Mouse (Mus musculus) midbrain, embryonic 12.5 days (tissue): ENCODE results near the gene Hc. TPM values are rescaled to one million over a fixed set of nuclear protein-coding genes. Genes with fewer than 3 reads are reported as not detected.

Experiments
- ATAC-seq: fragments of 200-750 bp; cut with Nextera tagmentation; 2 replicates; pipeline ENCODE4 v1.8.0; 2017; ENCODE audit warnings: low read depth, moderate TSS enrichment, moderate library complexity; ENCODE audit not compliant: low FRiP score
- H3K27ac ChIP-seq: fragments of 300-500 bp; sonication (generic); replicated peaks from 2 replicates; pipeline ENCODE4 v1.5.1; 2016; ENCODE audit warnings: mild to moderate bottlenecking
- H3K27me3 ChIP-seq: fragments of 300-500 bp; sonication (generic); 2 replicates; pipeline ENCODE4 v1.6.1; 2016; ENCODE audit warnings: mild to moderate bottlenecking
- H3K36me3 ChIP-seq: fragments of 300-500 bp; sonication (generic); 2 replicates; pipeline ENCODE4 v1.6.1; 2016
- H3K4me1 ChIP-seq: fragments of 300-500 bp; sonication (generic); 2 replicates; pipeline ENCODE4 v1.6.1; 2016
- H3K4me2 ChIP-seq: fragments of 300-500 bp; sonication (generic); replicated peaks from 2 replicates; pipeline ENCODE4 v1.6.1; 2016; ENCODE audit warnings: mild to moderate bottlenecking, moderate library complexity
- H3K4me3 ChIP-seq: fragments of 300-500 bp; sonication (generic); 2 replicates; pipeline ENCODE4 v1.5.1; 2016; ENCODE audit warnings: mild to moderate bottlenecking
- H3K9ac ChIP-seq: fragments of 300-500 bp; sonication (generic); replicated peaks from 2 replicates; pipeline ENCODE4 v1.6.1; 2016; ENCODE audit warnings: mild to moderate bottlenecking, moderate library complexity
- H3K9me3 ChIP-seq: fragments of 300-500 bp; sonication (generic); 2 replicates; pipeline ENCODE4 v1.6.1; 2016; ENCODE audit warnings: mild to moderate bottlenecking
- WGBS: fragments of 180-500 bp; shearing (Covaris S2); methylation state at CpG from one replicate; pipeline ENCODE4 v1.1.7; 2016; 5-methylcytosine and 5-hydroxymethylcytosine counted together
- polyA plus RNA-seq: library from polyadenylated mRNA; unstranded; fragments of >200 nt; fragmentation: Nextera tagmentation; extraction: Ambion mirVana; gene quantifications from 2 replicates; pipeline ENCODE4 v1.2.1, GENCODE M21; 2016

The Hc gene
- polyA plus RNA-seq, 1 experiment from 2014 or later, result 0.96 TPM

DNA sequence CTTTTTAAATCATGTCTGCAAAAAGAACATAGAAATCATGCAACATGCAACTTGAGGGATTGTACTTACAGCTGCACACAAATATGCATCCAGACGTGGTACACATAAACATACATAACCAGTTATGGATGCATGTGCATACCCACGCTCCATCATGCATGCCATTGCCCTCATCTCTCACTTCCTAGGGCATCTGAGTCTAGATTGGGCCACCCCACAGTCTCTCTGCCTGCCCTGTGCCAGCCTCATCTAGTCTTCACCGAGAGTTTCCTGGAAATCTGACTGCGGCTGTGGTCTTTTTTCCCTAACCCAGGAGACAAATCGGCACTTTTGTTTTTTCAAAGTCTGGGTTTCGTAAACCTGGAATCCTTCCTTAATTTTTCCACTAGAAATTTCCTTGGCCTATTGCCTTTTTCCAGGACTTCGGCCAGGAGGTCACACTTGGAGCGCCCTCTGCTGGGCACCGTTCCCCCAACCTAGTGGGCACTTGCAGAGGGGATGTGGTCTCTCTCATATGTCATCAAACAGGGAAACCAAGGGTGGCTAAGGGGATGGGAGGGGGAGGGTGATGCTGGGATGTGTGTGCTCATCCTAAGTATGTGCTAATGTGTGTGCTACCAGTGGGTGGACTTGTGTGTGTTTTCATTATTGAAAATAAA lies 91.0 kb downstream of the Hc start:
- Histone ChIP-seq H3K27me3 (0 out of 2 replicates have a peak, but pooled peaks cover 3% of the 10 kb centered on the region), H3K36me3 (no peaks in the 10 kb centered on the region), H3K27ac (no peak overlapping the region), H3K9me3 (no peaks in the 10 kb centered on the region), H3K4me3 (no peak overlapping the region), H3K4me1 (no peaks in the 10 kb centered on the region), H3K4me2 (no peak overlapping the region), H3K9ac (no peak overlapping the region)
- 39% methylated on average over 9 of the region's 9 CpGs for WGBS
- no peak for ATAC-seq

DNA sequence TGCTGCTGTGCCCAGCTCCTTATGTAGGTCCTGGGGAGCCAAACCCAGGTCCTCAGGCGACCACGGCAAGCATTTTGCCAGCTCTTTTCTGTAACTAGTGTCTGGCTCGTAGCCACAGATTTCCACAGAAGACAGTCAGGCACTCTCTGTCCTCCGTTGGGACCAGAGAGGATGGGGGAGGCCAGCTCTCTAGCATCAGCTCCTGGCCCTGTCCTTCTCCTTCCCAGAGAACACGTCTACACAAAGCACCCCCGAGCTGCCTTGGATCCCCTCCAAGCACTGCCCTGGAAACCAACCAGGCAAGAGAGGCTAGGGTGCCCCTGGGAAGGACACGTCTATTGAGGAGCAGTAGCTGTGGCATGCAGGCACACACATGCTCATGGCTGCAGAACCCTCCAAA lies 92.1 kb downstream of the Hc start:
- 0 out of 2 replicates have a peak, but pooled peaks cover 3% of the 10 kb centered on the region for H3K27me3 ChIP-seq
- H3K9ac ChIP-seq, result no peak overlapping the region
- H3K36me3 ChIP-seq, result no peaks in the 10 kb centered on the region
- no peak overlapping the region for H3K27ac ChIP-seq
- no peaks in the 10 kb centered on the region for H3K9me3 ChIP-seq
- no peak overlapping the region for H3K4me3 ChIP-seq
- no peaks in the 10 kb centered on the region for H3K4me1 ChIP-seq
- WGBS, result 73% methylated on average over 7 of the region's 7 CpGs
- H3K4me2 ChIP-seq, result no peak overlapping the region
- ATAC-seq, result no peak

DNA sequence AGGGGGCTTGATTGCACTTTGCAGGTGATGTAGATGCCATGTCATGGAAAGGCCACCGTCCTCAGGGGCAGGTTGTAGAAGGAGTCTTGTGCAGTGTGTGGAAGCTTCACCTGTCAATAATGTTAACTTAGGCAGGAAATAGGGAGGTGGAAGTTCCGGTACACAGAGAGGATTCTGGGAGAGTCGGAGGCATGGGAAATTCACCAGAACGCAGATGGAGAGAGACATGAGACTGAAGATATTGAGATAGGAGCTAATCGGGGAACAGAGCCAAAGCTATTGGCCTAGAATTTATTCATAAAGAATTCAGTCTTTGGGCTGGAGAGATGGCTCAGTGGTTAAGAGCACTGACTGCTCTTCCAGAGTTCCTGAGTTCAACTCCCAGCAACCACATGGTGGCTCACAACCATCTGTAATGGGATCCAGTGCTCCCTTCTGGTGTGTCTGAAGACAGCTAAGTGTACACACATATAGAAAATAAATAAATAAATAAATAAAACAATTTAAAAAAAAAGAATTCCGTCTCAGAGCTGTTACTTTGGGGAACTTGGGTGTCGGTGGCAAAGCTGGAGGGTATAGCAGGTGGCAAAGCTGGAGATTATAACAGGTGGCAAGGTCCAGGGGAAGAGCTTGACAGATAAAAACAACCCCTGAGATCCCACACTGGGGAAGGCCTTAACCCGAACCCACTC lies 94.8 kb downstream of the Hc start:
- ATAC-seq, result no peak
- H3K4me1 ChIP-seq, result peaks cover 2% of the 10 kb centered on the region; the same call in 1 of the 2 replicates
- H3K9ac ChIP-seq, result no peak overlapping the region
- no peaks in the 10 kb centered on the region for H3K9me3 ChIP-seq
- H3K4me2 ChIP-seq, result no peak overlapping the region
- no peaks in the 10 kb centered on the region for H3K36me3 ChIP-seq
- 87% methylated on average over 8 of the region's 8 CpGs for WGBS
- H3K4me3 ChIP-seq, result no peak overlapping the region
- H3K27me3 ChIP-seq, result peaks cover 12% of the 10 kb centered on the region
- no peak overlapping the region for H3K27ac ChIP-seq

DNA sequence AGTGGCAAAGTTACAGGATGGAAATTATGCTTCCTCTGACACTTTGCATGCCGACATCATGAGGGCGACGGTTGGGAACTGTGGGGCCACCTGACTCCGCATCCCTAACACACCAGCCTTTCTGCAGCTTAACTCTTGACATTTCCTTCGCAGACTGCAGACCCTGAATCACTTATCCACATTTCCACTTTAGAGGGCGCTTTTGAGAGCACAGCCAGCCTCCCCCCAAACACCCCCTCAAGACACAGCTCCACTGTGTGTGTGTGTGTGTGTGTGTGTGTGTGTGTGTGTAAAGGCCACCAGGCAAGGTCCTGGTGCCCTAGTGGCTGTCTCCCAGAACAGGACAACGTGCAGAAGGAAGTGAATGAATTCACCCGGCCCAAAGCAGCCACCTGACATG lies 95.4 kb downstream of the Hc start:
- Histone ChIP-seq H3K9ac (no peak overlapping the region), H3K4me1 (peaks cover 4% of the 10 kb centered on the region; the same call in 1 of the 2 replicates), H3K27me3 (peaks cover 18% of the 10 kb centered on the region), H3K36me3 (no peaks in the 10 kb centered on the region), H3K4me3 (no peak overlapping the region), H3K4me2 (no peak overlapping the region), H3K9me3 (no peaks in the 10 kb centered on the region), H3K27ac (no peak overlapping the region)
- 68% methylated on average over 8 of the region's 8 CpGs for WGBS
- ATAC-seq, result no peak

DNA sequence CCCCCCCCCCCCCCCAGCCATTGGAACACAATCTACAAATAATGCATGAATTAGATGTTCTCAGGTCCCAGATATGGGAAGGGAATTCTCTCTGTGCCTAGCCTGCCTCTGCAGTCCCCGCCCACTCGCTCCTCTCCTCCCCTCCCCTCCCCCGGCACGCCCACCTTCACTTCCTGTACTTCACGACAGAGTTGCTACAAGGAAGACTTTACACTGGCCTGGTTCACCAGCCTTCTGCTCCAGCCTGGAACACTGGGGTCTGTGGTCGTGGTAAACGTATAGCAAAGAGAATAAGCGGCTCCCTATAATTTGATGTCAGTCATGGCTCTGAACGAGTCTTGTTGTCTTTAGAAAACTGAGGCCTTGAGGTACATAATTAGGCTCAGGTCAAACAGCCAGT lies 95.9 kb downstream of the Hc start:
- H3K9ac ChIP-seq, result no peak overlapping the region
- peaks cover 4% of the 10 kb centered on the region; the same call in 1 of the 2 replicates for H3K4me1 ChIP-seq
- H3K27ac ChIP-seq, result no peak overlapping the region
- ATAC-seq, result no peak
- H3K36me3 ChIP-seq, result no peaks in the 10 kb centered on the region
- 48% methylated on average over 9 of the region's 9 CpGs for WGBS
- H3K4me2 ChIP-seq, result no peak overlapping the region
- H3K9me3 ChIP-seq, result no peaks in the 10 kb centered on the region
- H3K4me3 ChIP-seq, result no peak overlapping the region
- H3K27me3 ChIP-seq, result peaks cover 19% of the 10 kb centered on the region

DNA sequence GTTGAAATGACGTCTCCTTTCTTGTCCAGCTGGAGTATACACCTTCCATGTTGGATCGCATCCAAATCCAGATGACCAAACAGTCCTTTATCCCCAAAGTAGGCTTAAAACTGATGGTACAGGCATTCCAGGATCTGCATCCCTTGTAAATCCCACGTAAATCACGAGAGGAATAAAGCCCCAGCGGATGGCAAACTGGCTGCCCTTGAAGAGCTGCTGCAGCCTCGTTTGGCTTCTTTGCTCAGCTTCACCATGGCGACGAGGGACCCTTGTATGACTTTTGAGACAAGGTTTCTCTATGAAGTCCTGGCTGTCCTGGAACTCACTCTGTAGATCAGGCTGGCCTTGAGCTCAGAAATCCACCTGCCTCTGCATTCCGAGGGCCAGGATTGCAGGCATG lies 96.6 kb downstream of the Hc start:
- Histone ChIP-seq H3K9ac (no peak overlapping the region), H3K4me2 (no peak overlapping the region), H3K36me3 (no peaks in the 10 kb centered on the region), H3K4me3 (no peak overlapping the region), H3K9me3 (no peaks in the 10 kb centered on the region), H3K27me3 (peaks cover 19% of the 10 kb centered on the region), H3K4me1 (peaks cover 4% of the 10 kb centered on the region; the same call in 1 of the 2 replicates), H3K27ac (no peak overlapping the region)
- ATAC-seq, result no peak
- 67% methylated on average over 9 of the region's 9 CpGs for WGBS

DNA sequence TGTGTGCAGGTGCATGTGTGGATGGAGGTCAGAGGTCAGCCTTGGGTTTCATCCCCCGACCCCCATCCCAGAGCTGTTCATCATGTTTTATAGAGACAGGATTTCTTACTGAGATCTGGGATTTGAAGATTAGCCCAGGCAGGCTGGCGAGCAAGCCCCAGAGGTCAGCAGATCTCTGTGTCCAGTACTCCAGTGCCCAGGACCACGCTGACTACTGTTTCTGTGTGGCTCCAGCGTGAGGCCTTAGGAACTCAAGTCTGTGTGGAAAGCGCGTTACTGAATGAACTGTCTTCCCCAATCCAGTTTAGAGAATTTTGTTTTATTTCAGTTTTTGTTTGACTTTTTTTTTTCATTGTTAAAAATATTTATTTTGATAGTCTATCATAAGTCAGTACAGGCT lies 97.0 kb downstream of the Hc start:
- no peak for ATAC-seq
- Histone ChIP-seq H3K36me3 (no peaks in the 10 kb centered on the region), H3K27me3 (peaks cover 19% of the 10 kb centered on the region), H3K4me3 (no peak overlapping the region), H3K9me3 (no peaks in the 10 kb centered on the region), H3K4me2 (no peak overlapping the region), H3K27ac (no peak overlapping the region), H3K4me1 (peaks cover 4% of the 10 kb centered on the region; the same call in 1 of the 2 replicates), H3K9ac (no peak overlapping the region)
- WGBS, result 90% methylated on average over 6 of the region's 6 CpGs

DNA sequence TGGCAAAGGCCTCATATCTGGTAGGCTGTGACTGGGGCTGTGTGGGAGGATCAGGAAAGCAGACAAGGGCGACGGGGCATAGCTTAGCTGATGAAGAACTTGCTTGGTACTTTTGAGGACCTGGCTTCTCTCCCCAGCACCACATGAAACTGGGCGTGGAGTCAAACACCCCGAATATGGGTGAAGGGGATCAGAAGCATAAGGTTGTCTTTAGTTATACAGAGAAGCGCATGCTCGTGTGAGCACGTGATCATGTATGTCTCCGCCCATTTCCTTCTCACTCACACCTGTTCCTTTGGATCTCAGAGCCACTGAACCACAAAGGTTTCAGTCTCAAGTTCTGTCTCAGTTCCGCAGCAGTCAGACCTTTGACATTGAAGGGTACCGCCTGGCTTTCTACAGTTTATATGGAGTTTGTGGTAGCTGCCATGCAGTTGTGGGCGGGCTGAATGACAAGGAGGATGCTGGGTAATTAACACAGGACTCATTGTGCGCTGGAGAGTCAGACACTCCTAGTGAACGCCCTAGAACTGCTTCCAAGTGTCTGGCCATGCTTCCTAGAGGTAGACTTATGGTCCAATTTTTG lies 97.8 kb downstream of the Hc start:
- no peaks in the 10 kb centered on the region for H3K36me3 ChIP-seq
- no peak overlapping the region for H3K27ac ChIP-seq
- no peaks in the 10 kb centered on the region for H3K9me3 ChIP-seq
- no peak overlapping the region for H3K9ac ChIP-seq
- no peak overlapping the region for H3K4me2 ChIP-seq
- H3K4me1 ChIP-seq, result peaks cover 4% of the 10 kb centered on the region; the same call in 1 of the 2 replicates
- no peak for ATAC-seq
- H3K27me3 ChIP-seq, result peaks cover 16% of the 10 kb centered on the region
- H3K4me3 ChIP-seq, result no peak overlapping the region
- WGBS, result 88% methylated on average over 13 of the region's 13 CpGs

DNA sequence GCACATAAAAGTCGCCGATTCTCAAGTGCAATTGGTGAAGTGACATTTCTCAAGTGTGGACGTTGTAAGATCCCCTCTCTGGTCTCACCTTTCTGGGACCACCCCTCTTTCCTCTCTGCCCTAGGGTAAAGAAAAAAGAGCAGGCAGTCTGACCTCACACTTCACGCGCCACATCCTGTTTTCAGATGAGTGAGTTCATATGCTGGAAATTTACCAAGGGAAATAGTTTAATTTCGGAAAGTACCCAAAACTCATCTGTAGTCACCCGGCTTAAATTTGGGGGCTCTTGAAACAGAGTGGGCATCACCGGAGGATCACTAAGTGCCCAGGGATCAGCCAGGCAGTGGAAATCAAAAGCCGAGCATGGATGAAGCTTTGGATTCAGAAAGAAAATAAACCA lies 98.3 kb downstream of the Hc start:
- Histone ChIP-seq H3K36me3 (no peaks in the 10 kb centered on the region), H3K9ac (no peak overlapping the region), H3K4me1 (peaks cover 4% of the 10 kb centered on the region; the same call in 1 of the 2 replicates), H3K27me3 (peaks cover 16% of the 10 kb centered on the region), H3K27ac (no peak overlapping the region), H3K4me2 (no peak overlapping the region), H3K4me3 (no peak overlapping the region), H3K9me3 (no peaks in the 10 kb centered on the region)
- ATAC-seq, result no peak
- WGBS, result 93% methylated on average over 9 of the region's 9 CpGs

DNA sequence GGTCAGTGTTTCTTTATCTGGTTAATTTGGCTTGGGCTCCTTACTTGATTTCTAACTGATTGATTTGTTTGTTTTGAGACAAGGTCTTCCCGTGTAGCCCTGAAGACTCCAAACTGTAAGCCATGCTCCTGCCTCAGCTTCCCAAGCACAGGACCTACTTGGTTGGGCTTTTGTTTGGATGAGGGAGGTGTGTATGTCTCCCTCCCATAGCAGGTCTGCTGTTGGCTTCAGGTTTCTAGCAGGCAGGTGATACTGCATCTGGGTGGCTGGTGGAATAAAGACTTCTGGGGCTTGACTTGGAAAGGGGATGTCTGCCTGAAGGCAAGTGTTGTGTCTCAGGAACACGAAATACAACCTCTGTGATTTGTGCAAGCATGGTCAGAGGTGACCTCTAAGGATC lies 99.0 kb downstream of the Hc start:
- Histone ChIP-seq H3K27me3 (peaks cover 16% of the 10 kb centered on the region), H3K4me2 (no peak overlapping the region), H3K36me3 (no peaks in the 10 kb centered on the region), H3K4me1 (peaks cover 4% of the 10 kb centered on the region; the same call in 1 of the 2 replicates), H3K27ac (no peak overlapping the region), H3K9me3 (no peaks in the 10 kb centered on the region), H3K9ac (no peak overlapping the region), H3K4me3 (no peak overlapping the region)
- no peak for ATAC-seq
- 87% methylated on average over 2 of the region's 2 CpGs for WGBS

DNA sequence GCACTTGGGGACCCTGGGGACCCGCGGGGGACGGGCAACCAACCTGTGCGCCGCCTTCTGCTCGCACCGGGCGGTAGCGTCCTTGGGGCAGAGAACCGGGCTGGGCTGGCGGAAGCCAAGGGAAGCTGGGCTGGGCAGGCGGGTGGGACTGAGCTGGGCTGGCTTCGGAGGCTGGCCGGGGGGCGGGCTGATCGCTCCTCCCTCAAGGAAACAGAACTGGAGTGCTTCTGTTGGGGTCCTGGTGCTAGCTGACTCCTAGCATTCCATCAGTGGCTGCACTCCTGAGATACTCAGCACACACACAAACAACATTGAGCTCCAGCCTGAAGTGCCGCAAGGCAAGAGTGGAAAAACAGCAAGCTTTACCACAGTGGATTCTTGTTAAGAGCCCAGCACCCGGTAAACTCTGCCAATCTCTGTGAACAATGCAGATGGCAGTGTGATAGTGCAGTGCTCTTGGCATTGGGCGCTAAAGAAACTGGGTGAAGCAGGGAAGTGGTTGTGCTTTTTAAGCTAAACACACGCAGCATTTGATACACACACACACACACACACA lies 99.7 kb downstream of the Hc start, which contains the start of gene Traf1:
Gene Traf1, minus strand, starts transcription at position 292 of the 556 bp plus-strand sequence.
- H3K27ac ChIP-seq, result no peak within 1 kb of the TSS
- peaks cover 16% of the 10 kb centered on the region for H3K27me3 ChIP-seq
- H3K9me3 ChIP-seq, result no peaks in the 10 kb centered on the region
- no peak within 1 kb of the TSS for H3K9ac ChIP-seq
- peaks cover 4% of the 10 kb centered on the region; the same call in 1 of the 2 replicates for H3K4me1 ChIP-seq
- ATAC-seq, result no peak
- 0 out of 2 replicates have a peak within 1 kb of the TSS, but pooled peaks have one; percentile 6 for H3K4me3 ChIP-seq
- H3K36me3 ChIP-seq, result no peaks in the 10 kb centered on the region
- H3K4me2 ChIP-seq, result peak within 1 kb of the TSS; percentile 34
- 16% methylated on average over 18 of the region's 20 CpGs for WGBS

DNA sequence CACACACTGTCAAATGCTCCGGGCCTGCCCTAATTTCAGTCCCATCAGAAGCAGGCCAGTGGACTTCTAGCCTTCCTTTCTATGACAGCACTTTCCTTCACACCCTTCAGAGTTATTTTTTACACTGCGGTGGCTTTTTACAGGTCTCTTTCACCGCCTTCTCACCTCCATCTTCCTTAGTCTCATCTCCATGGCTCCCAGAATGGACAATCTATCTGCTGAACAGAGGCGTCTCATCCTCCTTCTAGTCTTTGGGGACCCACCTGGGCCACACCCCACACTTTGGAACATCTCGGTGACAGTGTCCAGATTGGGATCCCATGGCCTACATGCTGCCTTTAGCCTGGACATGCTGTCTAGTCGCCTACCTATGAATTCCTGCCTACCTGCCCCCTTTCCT lies 100.3 kb downstream of the Hc start:
- no peak overlapping the region for H3K27ac ChIP-seq
- no peaks in the 10 kb centered on the region for H3K9me3 ChIP-seq
- WGBS, result 72% methylated on average over 6 of the region's 6 CpGs
- no peaks in the 10 kb centered on the region for H3K36me3 ChIP-seq
- H3K4me3 ChIP-seq, result 0 out of 2 replicates have a peak overlapping the region, but pooled peaks have one; percentile 6
- peak overlapping the region; percentile 34; the same call in 1 of the 2 replicates for H3K4me2 ChIP-seq
- H3K4me1 ChIP-seq, result peaks cover 4% of the 10 kb centered on the region; the same call in 1 of the 2 replicates
- H3K27me3 ChIP-seq, result peaks cover 16% of the 10 kb centered on the region
- no peak overlapping the region for H3K9ac ChIP-seq
- no peak for ATAC-seq
